ENCODE assay signal across 28 mouse cellular contexts in the genomic region with DNA sequence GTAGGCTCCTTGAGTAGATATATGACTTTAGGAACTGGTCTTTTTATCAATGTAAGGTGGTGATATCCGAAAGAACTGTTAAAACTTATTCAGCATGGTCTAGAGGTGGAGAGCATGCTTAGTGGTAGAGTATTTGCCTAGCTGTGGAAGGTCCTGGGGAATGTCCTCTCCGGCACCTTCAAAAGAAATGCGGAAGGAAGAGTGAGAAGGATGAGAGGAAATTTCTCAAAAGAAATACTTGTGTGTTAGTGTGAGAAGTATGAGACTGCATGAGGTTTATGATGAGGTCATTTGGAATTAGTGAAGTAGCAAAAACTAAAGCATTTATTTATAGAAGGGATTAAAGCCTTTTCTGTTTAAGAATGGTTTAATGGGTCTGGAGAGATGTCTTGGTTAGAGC.
"Had no signal": no experiment of that assay in that cellular context is flagged by ENCODE, and none has a peak within 500 bp of the region (broad histone marks: within the 10 kb centered on the region; RNA-seq: fewer than 3 reads in every experiment).

No protein-coding gene starts in this region.

- ATAC-seq: forebrain, embryonic 13.5 days; forebrain, embryonic 14.5 days; forebrain, embryonic 15.5 days; forebrain, embryonic 16.5 days; forebrain, postnatal 0 days had no signal

- H3K4me1 ChIP-seq: embryonic facial prominence, embryonic 10.5 days; embryonic facial prominence, embryonic 12.5 days; embryonic facial prominence, embryonic 13.5 days; embryonic facial prominence, embryonic 15.5 days; forebrain, embryonic 10.5 days; forebrain, embryonic 12.5 days; forebrain, embryonic 13.5 days; forebrain, embryonic 15.5 days had no signal

- DNase-seq: cerebellum, adult 8-10 months; cerebellum, adult 9-10 months; cerebellum, adult 9-11 months; cerebellum, postnatal 10 days; cerebellum, postnatal 14 days; cerebellum, postnatal 25 days; cerebellum, postnatal 36 days; embryo, embryonic 11 days; forebrain, postnatal 0 days; gastrocnemius, adult 2 months; gastrocnemius, postnatal 10 days; gastrocnemius, postnatal 14 days; gastrocnemius, postnatal 25 days; gastrocnemius, postnatal 36 days; heart, adult 11 months; heart, adult 18-20 months; heart, adult 2 months had no signal

- H3K9me3 ChIP-seq: embryonic facial prominence, embryonic 10.5 days; embryonic facial prominence, embryonic 12.5 days; embryonic facial prominence, embryonic 13.5 days; embryonic facial prominence, embryonic 15.5 days; forebrain, embryonic 10.5 days; forebrain, embryonic 12.5 days; forebrain, embryonic 13.5 days; forebrain, embryonic 15.5 days had no signal

- H3K27me3 ChIP-seq: embryonic facial prominence, embryonic 12.5 days; embryonic facial prominence, embryonic 13.5 days; embryonic facial prominence, embryonic 15.5 days; forebrain, embryonic 12.5 days; forebrain, embryonic 13.5 days; forebrain, embryonic 15.5 days had no signal

- H3K9ac ChIP-seq: embryonic facial prominence, embryonic 12.5 days; embryonic facial prominence, embryonic 13.5 days; embryonic facial prominence, embryonic 15.5 days; forebrain, embryonic 12.5 days; forebrain, embryonic 13.5 days; forebrain, embryonic 15.5 days; forebrain, postnatal 0 days had no signal

- H3K4me3 ChIP-seq: embryonic facial prominence, embryonic 10.5 days; embryonic facial prominence, embryonic 12.5 days; embryonic facial prominence, embryonic 13.5 days; embryonic facial prominence, embryonic 15.5 days; erythroblast, embryonic 14.5 days; forebrain, embryonic 10.5 days; forebrain, embryonic 12.5 days; forebrain, embryonic 13.5 days; forebrain, embryonic 15.5 days; gastrocnemius, adult 2 months; heart, adult 2 months had no signal

- H3K4me2 ChIP-seq: embryonic facial prominence, embryonic 12.5 days; embryonic facial prominence, embryonic 13.5 days; embryonic facial prominence, embryonic 15.5 days; forebrain, embryonic 12.5 days; forebrain, embryonic 13.5 days; forebrain, embryonic 15.5 days had no signal

- H3K27ac ChIP-seq: embryonic facial prominence, embryonic 10.5 days; embryonic facial prominence, embryonic 12.5 days; embryonic facial prominence, embryonic 13.5 days; embryonic facial prominence, embryonic 15.5 days; forebrain, embryonic 10.5 days; forebrain, embryonic 12.5 days; forebrain, embryonic 13.5 days; forebrain, embryonic 15.5 days; gastrocnemius, adult 2 months; heart, adult 2 months had no signal
